9 mouse cellular contexts compared by ENCODE assay signal in genomic region chr8:122473911-122474421, GRCm38 (mm10). TPM values are rescaled to one million over a fixed set of nuclear protein-coding genes. Genes with fewer than 3 reads are reported as not detected.
A peak's percentile ranks its signal among the peaks of the same experiment; 100 is the strongest.
DNase-seq lines count a peak whose midpoint lies in the region; ATAC-seq and TF ChIP-seq lines count a peak whose summit lies in the region.
"Had no signal": no experiment of that assay in that cellular context is flagged by ENCODE, and none has a peak within 500 bp of the region (broad histone marks: within the 10 kb centered on the region; RNA-seq: fewer than 3 reads in every experiment).

No protein-coding gene starts in this region.

- ATAC-seq in intestine, postnatal 0 days, result no peak

- 81% methylated on average over 8 of the region's 8 CpGs for WGBS in intestine, postnatal 0 days

- peaks cover 14% of the 10 kb centered on the region for H3K4me1 ChIP-seq in testis, adult 2 months (ENCODE audit: control insufficient read depth, insufficient read depth, low read length)
- H3K4me1 ChIP-seq in megakaryocyte, embryonic 14.5 days, result peaks cover 82% of the 10 kb centered on the region
- H3K4me1 ChIP-seq in intestine, postnatal 0 days (replicated peaks; ENCODE audit: control insufficient read depth, insufficient read depth, low read length), result no peaks in the 10 kb centered on the region

- H3K27ac ChIP-seq in gastrocnemius, adult 2 months, result no peak overlapping the region
- H3K27ac ChIP-seq in testis, adult 2 months (ENCODE audit: control insufficient read depth, insufficient read depth, low read depth, low read length), result no peak overlapping the region
- H3K27ac ChIP-seq in intestine, postnatal 0 days (ENCODE audit: low read depth, low read length), result no peak overlapping the region

- no peak for DNase-seq in gastrocnemius, adult 2 months
- no peak for DNase-seq in gastrocnemius, postnatal 14 days
- DNase-seq in testis, postnatal 14 days (ENCODE audit: low spot score), result no peak
- DNase-seq in layer of hippocampus, adult 18-20 months (ENCODE audit: low spot score in 2 of 2), result no peak
- DNase-seq in layer of hippocampus, postnatal 14 days (ENCODE audit: low spot score in 2 of 2), result no peak

- no peak for TF ChIP-seq CTCF in gastrocnemius, adult 2 months (IDR thresholded peaks at IDR 0.05)
- TF ChIP-seq CTCF in testis, adult 2 months (IDR thresholded peaks at IDR 0.05; ENCODE audit: control insufficient read depth, insufficient read depth, insufficient replicate concordance, low read depth, low read length), result no peak
- TF ChIP-seq CTCF in intestine, postnatal 0 days (IDR thresholded peaks at IDR 0.05; ENCODE audit: low read depth), result no peak

- no peaks in the 10 kb centered on the region for H3K9me3 ChIP-seq in megakaryocyte, embryonic 14.5 days
- no peaks in the 10 kb centered on the region for H3K9me3 ChIP-seq in intestine, postnatal 0 days (ENCODE audit: control insufficient read depth)
- H3K9me3 ChIP-seq: limb, embryonic 15.5 days had no signal

- TF ChIP-seq POLR2A in testis, adult 2 months (IDR thresholded peaks at IDR 0.05; ENCODE audit: control insufficient read depth, low read depth, low read length), result no peak

- no peaks in the 10 kb centered on the region for H3K27me3 ChIP-seq in testis, adult 2 months (ENCODE audit: control insufficient read depth, insufficient read depth, low read length)
- no peaks in the 10 kb centered on the region for H3K27me3 ChIP-seq in megakaryocyte, embryonic 14.5 days (replicated peaks)
- no peaks in the 10 kb centered on the region for H3K27me3 ChIP-seq in intestine, postnatal 0 days (replicated peaks; ENCODE audit: control insufficient read depth, insufficient read depth, low read length)
- H3K27me3 ChIP-seq: limb, embryonic 15.5 days had no signal

- peak overlapping the region; percentile 100; the same call in 1 of the 2 replicates for H3K4me3 ChIP-seq in gastrocnemius, adult 2 months
- H3K4me3 ChIP-seq in testis, adult 2 months (ENCODE audit: control insufficient read depth, low read depth, low read length), result peak overlapping the region; percentile 96
- H3K4me3 ChIP-seq in megakaryocyte, embryonic 14.5 days (replicated peaks), result peak overlapping the region; percentile 91
- H3K4me3 ChIP-seq in intestine, postnatal 0 days (ENCODE audit: low read depth, low read length), result no peak overlapping the region

- H3K4me2 ChIP-seq in intestine, postnatal 0 days (replicated peaks; ENCODE audit: low read depth), result no peak overlapping the region

- peaks cover 3% of the 10 kb centered on the region for H3K36me3 ChIP-seq in testis, adult 2 months (ENCODE audit: control insufficient read depth, insufficient read depth, low read length)
- H3K36me3 ChIP-seq in megakaryocyte, embryonic 14.5 days (replicated peaks; ENCODE audit: low read length), result peaks cover 72% of the 10 kb centered on the region
- H3K36me3 ChIP-seq in intestine, postnatal 0 days (ENCODE audit: control insufficient read depth, insufficient read depth), result peaks cover 17% of the 10 kb centered on the region; the same call in 1 of the 2 replicates

- intact Hi-C loops in gastrocnemius, adult 2 months (cut with DNase I), result no loop called here
- intact Hi-C loops in gastrocnemius, postnatal 14 days (cut with DNase I; ENCODE audit: low total_unique reads), result no loop called here

- H3K9ac ChIP-seq in intestine, postnatal 0 days (ENCODE audit: low read depth, low read length), result no peak overlapping the region

RNA-seq across cellular contexts. Expression of gene Rnf166, which starts 1.9 kb away (rescaled TPM):
- 10 to 100 TPM; 30.4 to 32.6 TPM for total RNA-seq in gastrocnemius, adult 2 months (2021)
- 10 to 100 TPM; 23.9 to 28.7 TPM for total RNA-seq in gastrocnemius, postnatal 14 days (2021)
- 120 and 122 TPM in 2 replicates for polyA plus RNA-seq in testis, adult 2 months (2012; rRNA removed)
- polyA plus RNA-seq in megakaryocyte, embryonic 14.5 days (2012; ENCODE audit: insufficient read depth, low replicate concordance), result 86.9 and 219 TPM in 2 replicates
- 22.7 and 22.8 TPM in 2 replicates for polyA plus RNA-seq in intestine, postnatal 0 days (2015; fragmentation: Nextera tagmentation; extraction: Ambion mirVana)
- total RNA-seq in layer of hippocampus, adult 18-20 months (2021), result 10 to 100 TPM; 40.3 to 45.5 TPM
- 10 to 100 TPM; 20.0 to 23.3 TPM for total RNA-seq in layer of hippocampus, postnatal 14 days (2021)

RNA-seq across cellular contexts. Expression of gene Ctu2, which starts 2.0 kb away (rescaled TPM):
- 1 to 10 TPM; 6.9 to 7.4 TPM for total RNA-seq in gastrocnemius, adult 2 months (2021)
- total RNA-seq in gastrocnemius, postnatal 14 days (2021), result 1 to 10 TPM; 7.6 to 8.6 TPM
- polyA plus RNA-seq in testis, adult 2 months (2012; rRNA removed), result 29.3 and 37.7 TPM in 2 replicates
- 40.5 and 70.3 TPM in 2 replicates for polyA plus RNA-seq in megakaryocyte, embryonic 14.5 days (2012; ENCODE audit: insufficient read depth, low replicate concordance)
- polyA plus RNA-seq in intestine, postnatal 0 days (2015; fragmentation: Nextera tagmentation; extraction: Ambion mirVana), result 22.4 and 26.4 TPM in 2 replicates
- total RNA-seq in layer of hippocampus, adult 18-20 months (2021), result 10 to 100 TPM; 21.1 to 22.3 TPM
- 10 to 100 TPM; 27.6 to 28.9 TPM for total RNA-seq in layer of hippocampus, postnatal 14 days (2021)

RNA-seq across cellular contexts. Expression of gene Snai3, which starts 13.4 kb away (rescaled TPM):
- total RNA-seq in gastrocnemius, adult 2 months (2021), result 10 to 100 TPM; 11.3 TPM
- 1 to 10 TPM; 3.1 to 4.1 TPM for total RNA-seq in gastrocnemius, postnatal 14 days (2021)
- 3.7 and 3.8 TPM in 2 replicates for polyA plus RNA-seq in testis, adult 2 months (2012; rRNA removed)
- 2.8 and 8.0 TPM in 2 replicates for polyA plus RNA-seq in megakaryocyte, embryonic 14.5 days (2012; ENCODE audit: insufficient read depth, low replicate concordance)
- 0.33 and 0.46 TPM in 2 replicates for polyA plus RNA-seq in intestine, postnatal 0 days (2015; fragmentation: Nextera tagmentation; extraction: Ambion mirVana)
- not detected for total RNA-seq in layer of hippocampus, adult 18-20 months (2021)
- total RNA-seq in layer of hippocampus, postnatal 14 days (2021), result not detected

RNA-seq across cellular contexts. Expression of gene Mvd, which starts 30.7 kb away (rescaled TPM):
- total RNA-seq in gastrocnemius, adult 2 months (2021), result 1 to 10 TPM; 5.1 to 6.4 TPM
- 1 to 10 TPM; 5.6 to 7.8 TPM for total RNA-seq in gastrocnemius, postnatal 14 days (2021)
- polyA plus RNA-seq in testis, adult 2 months (2012; rRNA removed), result 6.5 and 6.6 TPM in 2 replicates
- polyA plus RNA-seq in megakaryocyte, embryonic 14.5 days (2012; ENCODE audit: insufficient read depth, low replicate concordance), result 66.0 and 142 TPM in 2 replicates
- polyA plus RNA-seq in intestine, postnatal 0 days (2015; fragmentation: Nextera tagmentation; extraction: Ambion mirVana), result 18.7 and 19.2 TPM in 2 replicates
- 10 to 100 TPM; 18.5 to 22.1 TPM for total RNA-seq in layer of hippocampus, adult 18-20 months (2021)
- 10 to 100 TPM; 38.8 to 45.5 TPM for total RNA-seq in layer of hippocampus, postnatal 14 days (2021)

RNA-seq across cellular contexts. Expression of gene Cyba, which starts 41.2 kb away (rescaled TPM):
- 1 to 10 TPM; 6.7 to 7.7 TPM for total RNA-seq in gastrocnemius, adult 2 months (2021)
- 10 to 100 TPM; 15.3 to 18.6 TPM for total RNA-seq in gastrocnemius, postnatal 14 days (2021)
- polyA plus RNA-seq in testis, adult 2 months (2012; rRNA removed), result 8.0 and 11.0 TPM in 2 replicates
- 3,699 and 12,582 TPM in 2 replicates for polyA plus RNA-seq in megakaryocyte, embryonic 14.5 days (2012; ENCODE audit: insufficient read depth, low replicate concordance)
- polyA plus RNA-seq in intestine, postnatal 0 days (2015; fragmentation: Nextera tagmentation; extraction: Ambion mirVana), result 292 and 312 TPM in 2 replicates
- 10 to 100 TPM; 10.8 to 11.3 TPM for total RNA-seq in layer of hippocampus, adult 18-20 months (2021)
- 10 to 100 TPM in 1 of 2 experiments, 1 to 10 TPM in 1; 8.9 to 14.5 TPM for total RNA-seq in layer of hippocampus, postnatal 14 days (2021)
